Mouse (Mus musculus) lung, postnatal 36 days (tissue): ENCODE data around the gene Scand1.

Source experiments
- DNase-seq: peaks from one replicate; pipeline ENCODE4 v3.0.0; 2022; ENCODE audit warnings: mixed read lengths

Scand1 gene

DNA sequence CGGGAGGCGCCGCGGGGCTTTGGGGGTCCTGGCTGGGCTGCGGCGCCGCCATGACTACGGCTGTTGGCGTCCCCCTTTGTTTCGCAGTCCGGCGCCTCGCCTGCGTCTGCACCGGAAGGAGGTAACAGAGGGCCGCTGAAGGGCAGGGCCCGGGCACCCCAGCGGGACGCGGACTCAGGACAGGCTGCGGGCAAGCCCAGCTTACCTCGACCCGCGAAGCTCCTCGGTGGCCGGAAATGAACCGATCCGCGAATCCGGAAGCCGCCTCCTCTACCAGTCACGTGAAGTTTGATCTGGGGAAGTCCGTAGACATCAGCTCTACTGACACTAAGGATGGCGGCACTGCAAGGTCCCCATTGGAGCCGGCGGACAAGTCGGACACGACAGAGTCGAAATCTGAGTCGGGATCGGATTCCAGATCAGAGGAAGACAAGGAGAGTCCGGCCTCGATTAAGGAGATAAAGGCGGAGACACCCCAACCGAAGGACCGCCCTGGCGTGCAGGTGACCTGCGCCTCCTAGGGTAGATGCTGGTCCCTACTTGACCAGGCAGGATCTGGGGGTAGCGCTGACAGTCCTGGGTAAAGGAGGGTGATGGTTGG lies at the start of gene Scand1, which contains the start of gene Cnbd2:
TSS of gene Scand1 (minus strand) at position 408 of the 601 bp plus-strand sequence.
TSS of gene Cnbd2 (plus strand) at position 3 of the 601 bp plus-strand sequence.
- DNase-seq = peak; percentile 89

GRCm38 (mm10) chr2:156356031-156356430 lies 43.5 kb upstream of the Scand1 start:
- DNase-seq = peak; percentile 8

DNA sequence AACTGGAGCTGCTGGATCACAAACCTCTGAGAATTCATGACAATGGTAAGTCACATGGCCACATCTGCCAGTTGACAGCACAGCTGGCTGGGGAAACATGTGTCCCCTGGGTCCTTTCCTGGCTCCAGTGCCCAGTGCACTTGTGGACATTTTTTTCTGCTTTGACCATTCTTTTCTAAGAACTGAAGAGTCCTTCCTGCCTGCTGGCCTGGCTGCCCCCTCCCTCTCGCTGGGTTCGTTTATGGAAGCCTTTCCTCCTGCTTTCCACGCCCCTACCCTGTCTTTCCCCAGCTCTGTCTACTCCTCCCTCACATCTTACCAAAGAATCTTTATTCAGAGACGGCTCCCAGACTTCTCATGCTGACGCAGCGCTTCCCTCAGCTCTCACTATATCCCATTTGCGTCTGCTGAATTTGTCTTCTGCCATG lies 40.8 kb upstream of the Scand1 start:
- peak; percentile 3 for DNase-seq

DNA sequence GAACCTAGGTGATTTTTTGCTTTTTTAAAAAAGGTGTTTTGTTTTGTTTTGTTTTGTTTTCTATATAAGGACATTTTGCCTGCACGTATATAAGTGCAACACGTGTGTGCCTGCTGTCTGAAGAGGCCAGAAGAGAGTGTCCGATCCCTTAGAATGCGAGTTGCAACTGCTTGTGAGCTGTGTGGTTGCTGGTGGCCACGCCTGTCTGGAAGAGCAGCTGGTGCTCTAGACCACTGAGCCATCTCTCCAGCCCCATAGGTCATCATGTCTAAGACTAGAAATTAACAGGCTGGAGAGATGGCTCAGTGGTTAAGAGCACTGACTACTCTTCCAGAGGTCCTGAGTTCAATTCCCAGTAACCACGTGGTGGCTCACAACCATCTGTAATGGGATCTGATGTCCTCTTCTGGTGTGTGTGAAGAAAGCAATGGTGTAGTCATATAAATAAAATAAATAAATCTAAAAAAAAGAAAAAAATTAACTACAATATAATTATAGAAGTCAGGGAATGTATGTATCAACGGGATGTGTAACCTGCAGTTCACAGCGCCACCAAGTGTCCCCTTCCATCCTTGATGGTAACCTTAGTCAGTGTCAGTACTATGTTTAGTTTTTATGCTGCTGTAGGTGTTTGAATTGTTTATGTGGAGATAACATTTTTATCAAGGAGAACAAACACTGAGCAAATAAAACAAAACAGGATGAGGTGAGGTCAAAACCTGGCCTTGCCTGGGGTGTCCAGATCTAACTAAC lies 40.1 kb upstream of the Scand1 start:
- DNase-seq = peak; percentile 26

GRCm38 (mm10) chr2:156351243-156351642 lies 38.7 kb upstream of the Scand1 start:
- DNase-seq = no peak

DNA sequence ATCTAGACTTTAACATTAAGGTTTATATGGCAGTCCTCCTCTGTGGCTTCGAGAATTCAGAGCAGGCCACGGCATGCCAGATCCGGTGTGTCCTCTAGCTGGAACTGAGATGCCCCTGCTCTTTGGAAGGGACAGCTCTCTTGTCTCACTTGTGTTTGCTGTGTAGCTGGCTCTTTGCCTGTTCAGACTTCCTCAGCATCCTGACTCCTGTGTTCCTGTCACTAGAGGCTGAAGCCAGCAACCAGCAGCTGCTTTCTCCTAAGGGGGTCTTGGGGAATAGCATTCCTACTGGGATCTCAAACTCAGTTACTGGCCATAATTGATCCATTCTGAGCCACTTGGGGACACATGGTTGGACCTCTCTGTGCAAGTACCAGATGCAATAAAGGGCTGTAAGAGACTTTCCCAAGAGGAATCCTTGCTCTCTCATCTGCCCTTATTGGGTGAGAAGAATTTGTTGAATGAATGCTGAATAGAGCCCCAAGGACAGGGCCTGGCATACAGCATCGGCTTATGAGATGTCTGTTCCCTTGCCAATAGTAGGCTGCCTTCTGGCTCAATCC lies 36.9 kb upstream of the Scand1 start:
- no peak for DNase-seq

DNA sequence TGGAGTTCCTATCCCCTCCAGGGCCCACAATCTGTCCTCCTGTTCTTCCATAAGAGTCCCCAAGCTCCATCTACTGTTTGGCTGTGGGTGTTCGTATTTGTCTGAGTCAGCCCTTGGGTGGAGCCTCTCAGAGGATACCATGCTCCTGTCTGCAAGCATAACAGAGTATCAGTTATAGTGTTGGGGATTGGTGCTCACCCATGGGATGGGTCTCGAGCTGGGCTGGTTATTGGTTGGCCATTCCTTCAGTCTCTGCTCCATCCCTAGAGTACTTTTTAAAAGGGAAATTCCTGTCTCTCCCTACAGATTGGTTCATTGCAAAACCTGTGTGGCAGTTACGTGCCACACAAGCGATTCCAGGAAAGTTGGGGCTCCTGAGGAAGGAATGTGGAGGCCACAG lies 36.3 kb upstream of the Scand1 start:
- no peak for DNase-seq

GRCm38 (mm10) chr2:156344775-156345532 lies 32.5 kb upstream of the Scand1 start:
- DNase-seq = peak; percentile 57

DNA sequence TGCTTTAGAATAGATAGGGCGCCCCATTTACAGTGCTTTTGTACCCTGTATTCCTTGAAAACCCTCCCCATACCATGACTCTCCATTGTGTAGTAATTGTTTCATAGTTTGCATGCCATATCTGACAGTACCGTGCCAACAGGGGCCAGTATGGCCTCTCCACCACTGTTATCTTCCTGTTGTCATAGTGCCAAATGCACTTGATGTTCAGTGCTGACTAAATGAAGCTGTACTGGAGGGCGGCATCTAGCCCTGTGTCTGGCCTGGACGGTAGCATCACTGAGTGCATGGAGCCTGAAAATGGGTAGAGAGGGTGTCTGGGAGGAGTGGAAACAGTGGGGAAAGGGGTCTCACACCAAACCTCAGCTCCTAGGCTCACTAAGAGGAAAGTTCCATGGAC lies 27.6 kb upstream of the Scand1 start:
- no peak for DNase-seq

DNA sequence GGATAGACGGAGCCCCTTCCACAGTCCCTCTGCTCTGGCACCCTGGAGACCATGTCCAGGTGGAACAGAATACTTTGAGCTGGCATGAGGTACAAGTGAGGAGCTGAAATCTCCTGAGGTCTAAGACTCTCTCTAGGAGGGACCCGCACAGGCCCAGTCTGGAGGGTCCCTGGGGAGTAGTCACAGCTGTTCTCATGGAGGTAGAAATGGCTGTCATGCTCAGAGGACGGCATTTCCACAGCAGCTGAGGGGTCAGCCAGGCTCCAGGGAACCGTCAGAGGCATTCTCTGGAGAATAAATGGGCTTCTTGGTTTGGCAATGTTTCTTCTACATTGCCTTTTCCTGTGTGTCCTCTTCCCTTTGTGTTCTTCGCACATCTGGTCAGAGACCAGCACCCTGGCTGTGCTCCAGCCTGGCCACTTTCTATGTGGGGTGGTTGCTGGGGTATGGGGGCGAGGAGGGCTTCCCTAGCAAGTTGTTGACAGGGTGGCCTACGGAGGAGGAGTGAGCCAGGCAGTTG lies 19.0 kb upstream of the Scand1 start:
- no peak for DNase-seq

- DNase-seq = no peak
These were observed 18.2 kb upstream of the Scand1 start for GRCm38 (mm10) chr2:156330681-156331080.

DNA sequence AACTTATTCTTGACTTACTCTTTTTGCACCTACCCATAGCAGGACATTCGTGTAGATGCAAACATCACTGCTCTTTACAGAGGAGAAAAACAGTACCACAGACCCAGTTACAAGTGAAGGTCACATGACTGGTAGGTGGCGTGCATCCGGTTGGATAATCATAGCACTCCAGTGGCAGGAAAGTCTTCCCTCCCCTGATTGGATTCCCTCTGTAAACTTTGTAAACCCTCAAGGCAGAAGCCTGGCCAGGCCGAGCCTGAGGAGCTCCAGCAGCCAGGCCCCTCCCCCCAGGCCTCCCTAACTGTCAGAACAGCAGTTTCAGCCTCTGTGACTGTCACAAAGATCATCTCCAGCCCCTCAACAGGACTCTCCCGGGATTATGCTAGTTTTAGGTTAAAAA lies 12.2 kb upstream of the Scand1 start:
- DNase-seq = peak; percentile 81

- DNase-seq = peak; percentile 78
These were observed 11.6 kb upstream of the Scand1 start for GRCm38 (mm10) chr2:156324116-156324588.

GRCm38 (mm10) chr2:156321538-156321937 lies 9.0 kb upstream of the Scand1 start:
- DNase-seq = no peak

- peak; percentile 14 for DNase-seq
These were observed 6.0 kb upstream of the Scand1 start for GRCm38 (mm10) chr2:156318491-156318890.

DNA sequence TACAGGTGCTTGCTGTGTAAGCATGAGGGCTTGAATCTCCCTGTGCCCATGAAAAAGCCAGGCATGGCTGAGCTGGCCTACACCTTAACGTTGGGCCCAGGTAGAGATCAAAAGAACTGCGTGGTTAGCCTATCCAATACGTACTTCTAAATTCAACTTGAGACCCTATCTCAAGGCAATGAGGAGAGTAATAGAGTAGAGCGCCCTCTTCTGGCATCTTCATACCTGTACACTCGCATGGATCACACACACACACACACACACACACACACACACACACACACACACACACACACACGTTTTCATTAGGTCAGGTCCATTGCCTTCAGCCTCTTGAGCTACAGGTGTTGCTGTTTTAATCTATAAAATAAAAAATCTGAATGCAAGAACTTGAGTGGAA lies 2.3 kb upstream of the Scand1 start:
- DNase-seq = no peak

DNA sequence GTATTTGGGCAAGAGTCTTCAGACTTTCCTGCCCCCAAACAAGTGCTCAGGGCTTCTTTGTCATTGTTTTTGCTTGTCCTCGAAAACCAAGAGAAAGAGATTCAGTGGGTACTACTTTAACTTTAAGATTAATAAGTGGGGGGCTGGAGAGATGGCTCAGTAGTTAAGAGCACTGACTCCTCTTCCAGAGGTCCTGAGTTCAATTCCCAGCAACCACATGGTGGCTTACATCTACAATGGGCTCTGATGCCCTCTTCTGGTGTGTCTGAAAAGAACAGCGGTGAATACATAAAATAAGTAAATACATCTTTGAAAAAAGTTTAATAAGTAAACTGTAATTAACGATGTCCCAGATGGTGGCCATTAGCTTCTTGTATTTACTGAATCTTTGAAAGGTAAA lies 649 bp upstream of the Scand1 start:
- DNase-seq = no peak

GRCm38 (mm10) chr2:156311841-156312291 lies 638 bp downstream of the Scand1 start:
- DNase-seq = peak; percentile 63

DNA sequence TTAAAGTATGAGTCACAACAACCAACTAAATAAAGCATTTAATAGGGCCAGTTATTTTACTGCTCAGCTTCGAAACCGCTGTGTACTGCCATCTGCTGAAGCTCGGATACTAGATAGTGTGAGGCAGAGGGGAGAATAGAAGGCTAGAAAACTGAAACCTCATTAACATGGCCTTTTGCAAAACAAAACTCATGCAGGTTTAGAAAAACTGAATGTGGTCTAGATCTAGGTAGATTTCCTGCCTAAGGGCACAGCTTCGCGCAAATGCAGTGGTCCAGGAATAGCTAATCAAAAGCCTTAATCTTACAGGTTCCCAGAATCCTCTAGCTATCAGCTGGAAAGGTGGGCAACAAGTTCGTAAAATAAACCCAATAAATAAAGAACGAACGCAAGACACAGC lies 1.1 kb downstream of the Scand1 start:
- no peak for DNase-seq

DNA sequence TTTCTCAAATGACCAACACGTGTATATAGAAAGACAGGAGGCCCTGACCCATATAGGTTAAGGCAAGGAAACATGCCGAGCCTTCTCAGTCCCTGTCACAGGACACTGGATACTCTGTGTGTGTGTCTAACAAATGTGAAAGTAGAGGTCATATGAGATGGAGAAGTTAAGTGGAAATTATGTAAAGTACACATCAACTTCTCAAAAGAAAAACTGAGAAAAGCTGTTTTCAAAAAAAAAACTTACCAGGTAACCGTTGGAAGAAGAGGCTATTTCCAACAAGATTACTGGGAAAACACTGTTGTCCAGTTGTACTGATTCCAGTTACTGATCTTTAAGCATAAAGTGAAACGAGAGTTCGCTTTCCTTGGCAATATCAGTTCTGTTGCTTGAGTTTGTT lies 1.6 kb downstream of the Scand1 start:
- DNase-seq = no peak

- DNase-seq = no peak
These were observed 2.0 kb downstream of the Scand1 start for GRCm38 (mm10) chr2:156310455-156310854.

DNA sequence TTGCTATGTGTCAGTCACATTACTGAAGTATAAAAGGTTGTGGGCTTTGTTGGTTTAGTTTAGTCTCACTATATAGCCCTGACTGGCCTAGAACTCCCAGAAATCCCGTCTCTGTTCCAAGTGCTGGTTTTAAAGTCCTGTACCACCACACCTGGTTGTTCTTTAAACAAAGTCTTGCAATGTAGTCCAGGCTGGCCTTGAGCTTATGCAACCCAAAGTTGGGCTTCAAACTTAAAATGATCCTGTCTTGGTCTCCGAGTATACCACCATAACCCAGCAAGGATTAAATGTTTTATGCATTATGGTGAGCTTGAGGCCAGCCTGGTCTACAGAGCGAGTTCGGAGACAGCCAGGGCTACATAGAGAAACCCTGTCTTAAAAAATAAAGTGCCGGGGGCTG lies 2.6 kb downstream of the Scand1 start:
- DNase-seq = no peak

- DNase-seq = peak; percentile 57
These were observed 5.2 kb downstream of the Scand1 start for GRCm38 (mm10) chr2:156307261-156307660.
